Mouse (Mus musculus): Measurements from ENCODE around the gene Mid1ip1. TPM values are rescaled to one million over a fixed set of nuclear protein-coding genes. Genes with fewer than 3 reads are reported as not detected.

Gene Mid1ip1
- total RNA-seq (2021): 10 to 100 TPM; 87.0 to 93.8 TPM

DNA sequence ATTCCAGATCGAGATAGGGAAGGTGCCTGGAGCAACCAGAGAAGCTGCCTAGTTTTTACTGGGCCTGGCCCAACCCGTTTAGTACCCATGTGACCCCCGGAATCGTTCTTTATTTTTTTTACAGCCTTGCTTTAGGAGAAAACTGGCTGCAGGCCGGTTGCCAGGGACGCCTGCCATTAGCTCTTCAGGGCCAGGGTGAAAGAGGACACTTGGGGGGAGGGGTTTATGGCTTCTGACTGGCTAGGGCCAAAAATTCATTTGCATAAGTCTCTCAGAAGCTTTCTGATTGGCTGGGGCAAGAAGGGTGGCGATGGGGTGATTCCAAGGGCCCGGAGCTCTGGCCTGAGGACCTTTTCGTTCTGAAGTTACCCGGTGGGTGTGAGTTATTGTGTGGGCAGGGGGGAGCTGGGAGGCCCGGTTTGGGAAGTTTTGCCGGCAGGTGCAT is at the start of gene Mid1ip1:
TSS of gene Mid1ip1 (plus strand) at position 318 of the 445 bp plus-strand sequence.
- DNase-seq (ENCODE audit: extremely low spot score in 1 of 2, low spot score in 1 of 2): peak; percentile 9 to 29

DNA sequence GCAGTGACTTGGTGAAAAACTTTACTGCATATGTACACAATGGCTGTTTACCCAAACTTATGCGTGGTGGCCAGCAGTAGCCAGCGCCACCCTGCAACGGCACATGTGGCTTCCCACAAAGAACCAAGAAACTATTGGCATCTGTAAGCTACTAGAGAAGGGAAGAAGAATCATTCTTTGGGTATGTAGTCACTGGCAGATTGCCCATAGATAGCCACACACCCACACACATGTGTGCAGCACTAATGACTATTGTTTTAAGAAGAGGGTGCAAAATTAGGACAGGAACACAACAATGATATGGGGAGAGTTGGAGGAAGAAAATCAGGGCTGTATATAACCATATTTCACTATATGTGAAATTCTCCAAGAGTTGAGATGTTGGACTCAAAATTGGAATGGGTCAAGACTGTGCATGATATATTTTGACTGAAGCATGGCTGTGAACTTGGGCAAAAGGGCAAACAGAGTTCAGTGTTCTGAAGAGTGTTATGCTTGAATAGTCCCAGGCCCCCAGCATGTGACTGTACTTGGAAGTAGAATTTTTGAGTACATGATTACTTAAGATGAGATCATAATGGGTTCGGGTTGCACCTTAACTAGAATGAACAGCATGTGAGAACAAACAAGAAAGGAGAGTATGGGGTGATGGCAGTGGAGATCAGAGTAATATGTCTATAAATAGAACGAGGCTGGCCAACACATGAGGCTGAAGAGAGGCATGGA is 20.2 kb upstream of the Mid1ip1 start:
- DNase-seq (ENCODE audit: extremely low spot score in 1 of 2, low spot score in 1 of 2): no peak

DNA sequence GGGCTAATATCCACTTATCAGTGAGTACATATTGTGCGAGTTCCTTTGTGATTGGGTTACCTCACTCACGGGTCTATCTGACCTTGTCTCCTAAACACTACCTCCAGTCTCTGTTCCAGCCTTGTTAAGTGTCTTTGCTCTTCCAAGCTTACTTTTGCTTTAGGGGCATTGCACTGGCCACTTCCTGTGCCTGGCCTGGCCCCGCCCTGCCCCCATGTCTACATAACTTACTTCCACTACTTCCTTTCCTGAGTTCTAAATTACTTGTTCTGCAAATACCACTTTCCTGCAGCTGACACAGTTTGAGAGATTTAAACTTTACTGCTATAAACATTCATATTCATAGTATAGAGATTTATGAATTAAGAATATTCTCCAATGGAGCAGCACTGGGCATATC is 8.1 kb upstream of the Mid1ip1 start:
- no peak for DNase-seq (ENCODE audit: extremely low spot score in 1 of 2, low spot score in 1 of 2)

DNA sequence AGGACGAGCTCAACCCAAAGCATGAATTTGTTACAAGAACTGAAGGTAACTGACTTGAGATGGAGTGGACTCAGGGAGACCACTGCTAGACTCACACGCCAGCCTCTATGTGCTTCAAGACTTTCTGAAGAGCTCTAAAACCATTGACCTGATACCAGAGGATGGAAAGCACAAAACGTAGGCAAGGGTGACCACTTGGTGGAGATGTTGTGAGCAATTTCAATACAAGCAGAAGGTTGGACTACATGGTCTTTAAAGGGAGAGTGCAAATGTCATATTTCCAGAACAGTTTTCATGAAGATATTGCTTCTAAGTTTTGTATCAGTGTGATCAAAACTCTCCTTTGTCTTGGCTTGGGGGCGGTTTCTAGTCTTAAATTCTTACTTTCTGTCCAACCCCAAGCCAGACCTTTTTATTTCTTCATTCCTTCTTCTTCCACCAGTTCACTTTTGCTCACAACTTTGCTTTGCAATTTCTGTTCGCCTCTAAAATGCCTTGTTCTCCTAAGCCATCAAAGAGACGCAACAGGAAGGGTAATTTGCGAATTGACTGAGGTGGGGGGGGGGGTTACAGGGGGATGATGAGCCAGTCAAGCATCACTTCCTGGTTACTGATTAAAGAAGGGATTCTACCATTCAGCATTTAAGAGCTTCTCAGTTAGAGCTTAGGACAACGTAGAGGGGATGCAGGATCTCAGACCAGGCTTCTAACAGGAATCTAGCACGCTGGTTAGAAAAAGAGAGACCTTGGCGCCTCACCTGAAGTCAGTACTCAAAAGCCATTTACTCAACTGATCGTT is 775 bp upstream of the Mid1ip1 start:
- DNase-seq (ENCODE audit: extremely low spot score in 1 of 2, low spot score in 1 of 2): no peak

DNA sequence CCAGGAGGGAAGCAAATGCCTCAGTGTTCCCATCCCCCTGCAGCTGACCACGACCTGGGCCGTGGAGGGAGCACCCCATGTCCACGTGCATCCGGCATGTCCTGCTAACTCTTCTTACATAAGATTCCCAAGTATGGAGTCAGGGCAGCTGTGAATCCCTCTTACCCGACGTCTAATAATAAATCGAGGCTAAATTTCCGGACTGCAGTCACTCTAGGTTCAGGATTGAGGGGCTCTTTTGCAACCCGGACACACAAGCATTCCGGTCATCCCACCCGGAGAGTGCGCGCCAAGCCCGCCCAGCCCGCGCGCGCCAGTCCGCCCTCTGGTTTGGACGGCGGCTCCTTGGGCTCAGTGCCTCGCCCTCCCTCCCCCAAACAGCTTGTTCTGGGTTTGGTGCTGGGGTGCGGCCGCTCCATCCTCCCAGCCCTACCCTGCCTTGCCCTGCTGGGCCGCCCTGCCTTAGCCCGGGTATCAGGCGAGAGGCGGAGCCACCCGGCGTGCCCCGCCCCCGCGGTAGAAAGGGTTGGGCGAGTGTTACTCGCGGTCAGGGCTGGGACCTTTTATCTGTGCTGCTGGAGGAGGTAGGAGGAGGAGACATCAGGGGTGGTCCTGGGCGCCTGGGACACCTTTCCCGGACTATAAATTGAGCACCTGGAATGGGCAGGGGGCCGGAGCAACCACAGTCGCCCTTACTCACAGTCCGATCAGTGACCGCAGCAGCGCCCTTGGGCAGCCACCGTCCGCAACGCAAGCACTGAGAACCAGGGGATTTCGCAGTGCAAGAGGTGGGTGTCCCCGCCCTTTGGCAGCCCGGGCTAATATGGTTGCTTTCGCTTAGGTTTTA is 2.3 kb downstream of the Mid1ip1 start:
- peak; percentile 37 to 49 for DNase-seq (ENCODE audit: extremely low spot score in 1 of 2, low spot score in 1 of 2)

DNA sequence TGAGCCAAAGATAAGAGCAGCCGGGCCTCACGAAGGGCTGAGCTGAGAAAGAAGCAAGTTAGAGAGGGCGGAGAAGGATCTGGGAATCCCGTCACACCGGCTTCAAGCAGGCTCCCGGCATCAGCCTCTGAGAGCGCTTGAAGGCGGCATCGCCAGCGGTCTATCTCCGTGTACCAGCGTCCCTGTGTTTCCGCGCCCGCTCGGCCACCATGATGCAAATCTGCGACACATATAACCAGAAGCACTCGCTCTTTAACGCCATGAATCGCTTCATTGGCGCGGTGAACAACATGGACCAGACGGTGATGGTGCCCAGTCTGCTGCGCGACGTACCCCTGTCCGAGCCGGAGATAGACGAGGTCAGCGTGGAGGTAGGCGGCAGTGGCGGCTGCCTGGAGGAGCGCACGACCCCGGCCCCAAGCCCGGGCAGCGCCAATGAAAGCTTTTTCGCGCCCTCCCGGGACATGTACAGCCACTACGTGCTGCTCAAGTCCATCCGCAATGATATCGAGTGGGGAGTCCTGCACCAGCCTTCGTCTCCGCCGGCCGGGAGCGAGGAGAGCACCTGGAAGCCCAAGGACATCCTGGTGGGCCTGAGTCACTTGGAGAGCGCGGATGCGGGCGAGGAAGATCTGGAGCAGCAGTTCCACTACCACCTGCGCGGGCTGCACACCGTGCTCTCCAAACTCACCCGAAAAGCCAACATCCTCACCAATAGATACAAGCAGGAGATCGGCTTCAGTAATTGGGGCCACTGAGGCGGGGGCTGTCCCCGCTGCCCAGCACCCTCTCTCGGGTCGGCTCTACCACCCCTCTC is 3.4 kb downstream of the Mid1ip1 start:
- peak; percentile 25 to 29 for DNase-seq (ENCODE audit: extremely low spot score in 1 of 2, low spot score in 1 of 2)

DNA sequence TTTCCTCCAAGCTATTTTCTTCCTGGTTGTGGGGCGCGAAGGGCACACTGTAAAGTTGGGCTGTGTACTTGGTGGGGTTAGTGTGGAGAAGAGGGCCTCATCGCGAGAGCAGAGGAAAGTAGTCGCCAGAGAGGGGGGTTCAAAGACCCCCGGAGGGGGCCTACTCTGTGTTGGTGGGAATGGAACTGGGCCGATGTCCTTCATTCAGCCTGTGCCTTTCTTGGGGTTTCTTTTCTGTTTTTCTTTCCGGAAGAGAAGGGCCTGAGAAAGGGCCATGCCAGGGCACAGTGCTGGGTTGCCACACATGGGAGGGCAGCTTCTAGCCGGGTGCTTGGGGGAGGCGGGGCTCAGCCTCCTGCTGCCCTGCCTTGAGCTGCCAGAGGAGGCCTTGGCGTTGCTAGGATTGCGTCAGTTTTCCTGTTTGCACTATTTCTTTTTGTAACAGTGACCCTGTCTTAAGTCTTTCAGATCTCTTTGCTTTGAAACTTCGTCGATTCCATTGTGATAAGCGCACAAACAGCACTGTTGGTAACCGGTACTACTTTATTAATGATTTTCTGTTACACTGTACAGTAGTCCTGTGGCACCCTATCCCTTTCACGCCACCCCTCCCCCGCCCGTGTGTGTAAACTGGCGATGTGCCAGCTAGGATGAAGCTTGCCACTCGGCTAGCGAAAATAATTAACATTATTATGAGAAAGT is 4.2 kb downstream of the Mid1ip1 start:
- peak; percentile 7 to 18 for DNase-seq (ENCODE audit: extremely low spot score in 1 of 2, low spot score in 1 of 2)

DNA sequence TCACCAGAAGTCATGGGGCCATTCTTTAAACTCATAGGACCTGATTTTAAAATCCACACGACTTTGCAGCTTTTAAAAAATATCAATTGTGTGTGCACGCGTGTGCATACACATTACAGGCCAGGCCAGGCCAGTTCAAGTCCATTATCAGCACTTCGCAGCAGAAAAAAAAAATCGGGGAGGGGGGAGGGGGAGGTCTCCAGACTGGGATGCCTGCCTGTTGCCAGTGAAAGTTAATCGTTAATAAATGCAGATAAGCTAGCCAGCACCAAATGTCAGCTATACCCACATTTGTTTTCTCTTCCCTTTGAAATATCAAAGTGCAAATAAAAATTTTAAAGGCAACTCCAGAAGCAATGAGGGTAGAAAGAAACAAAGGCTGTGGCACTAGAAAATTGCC is 5.6 kb downstream of the Mid1ip1 start:
- DNase-seq (ENCODE audit: extremely low spot score in 1 of 2, low spot score in 1 of 2): no peak

DNA sequence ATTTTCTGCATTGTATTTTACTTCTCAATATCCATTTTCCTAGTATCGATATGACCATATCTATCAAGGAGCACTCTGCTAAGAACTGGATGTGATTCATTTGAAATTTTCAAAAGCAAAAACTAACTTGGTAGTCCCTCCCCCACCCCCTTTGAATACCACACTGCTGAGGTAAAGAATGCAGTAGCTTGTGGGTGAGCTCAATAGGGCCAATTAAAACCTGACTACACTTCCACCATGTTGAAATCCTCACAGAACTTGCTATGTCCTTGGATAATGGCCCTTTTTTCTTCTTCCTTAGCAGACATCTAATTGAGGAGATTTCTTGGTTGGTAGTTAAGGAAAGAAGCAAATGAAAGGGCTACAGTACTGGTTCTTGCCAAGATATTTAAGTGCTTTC is 9.8 kb downstream of the Mid1ip1 start:
- DNase-seq (ENCODE audit: extremely low spot score in 1 of 2, low spot score in 1 of 2): no peak

DNA sequence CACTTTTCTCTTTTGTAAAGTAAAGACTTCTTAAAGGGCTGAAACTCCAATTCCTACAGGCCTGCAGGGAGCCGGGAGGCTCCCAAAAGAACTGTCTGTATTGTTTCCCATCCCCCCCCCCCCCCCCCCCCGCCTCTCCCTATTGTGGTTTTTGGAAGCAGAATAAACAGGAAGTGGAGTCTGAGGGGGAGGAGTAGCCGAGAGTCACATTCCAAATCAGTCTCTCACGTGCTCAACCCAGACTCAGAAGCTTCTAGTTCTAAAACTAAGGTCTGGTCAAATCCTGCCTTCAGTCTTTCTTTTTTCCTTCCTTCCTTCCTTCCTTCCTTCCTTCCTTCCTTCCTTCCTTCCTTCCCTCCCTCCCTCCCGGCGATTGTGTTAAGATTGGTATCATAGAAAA is 14.7 kb downstream of the Mid1ip1 start:
- DNase-seq (ENCODE audit: extremely low spot score in 1 of 2, low spot score in 1 of 2): no peak

DNA sequence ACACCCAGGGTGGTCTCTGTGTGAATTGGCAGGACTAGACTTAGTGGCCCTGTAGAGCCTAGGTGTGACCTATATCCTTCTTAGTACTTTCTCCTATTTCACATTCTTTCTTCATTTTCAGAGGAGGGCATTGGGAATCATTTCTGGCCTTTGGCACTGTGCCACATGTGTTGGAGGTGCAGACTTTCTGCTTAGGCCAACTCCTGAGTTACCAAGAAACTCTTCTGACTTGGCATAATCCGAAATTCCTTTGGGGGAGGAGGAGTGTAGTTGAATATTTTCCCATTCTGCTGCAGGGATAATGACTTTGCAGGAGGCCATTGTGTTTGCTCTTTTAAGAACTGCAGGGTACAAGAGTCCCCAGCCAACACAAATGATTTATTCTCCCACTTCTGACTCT is 19.6 kb downstream of the Mid1ip1 start:
- no peak for DNase-seq (ENCODE audit: extremely low spot score in 1 of 2, low spot score in 1 of 2)

DNA sequence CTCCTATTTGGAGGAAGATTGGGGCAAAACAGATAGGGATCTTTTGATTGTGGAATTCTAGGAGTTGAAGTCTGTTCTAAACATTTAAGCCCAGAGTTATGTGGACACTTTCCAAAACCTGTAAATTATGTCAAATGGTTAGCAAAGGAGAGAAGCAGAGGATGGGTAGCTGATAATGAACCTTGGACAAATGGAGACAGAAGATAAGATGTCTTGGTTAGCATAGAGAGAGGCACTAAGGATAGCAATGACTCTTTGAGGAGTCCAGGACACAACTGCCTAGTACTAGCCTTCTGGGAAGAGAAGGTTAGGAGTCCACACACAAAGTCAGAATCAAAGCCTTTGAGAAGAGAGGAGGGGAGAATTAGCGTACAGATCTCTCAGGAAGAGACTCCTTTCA is 20.1 kb downstream of the Mid1ip1 start:
- no peak for DNase-seq (ENCODE audit: extremely low spot score in 1 of 2, low spot score in 1 of 2)

DNA sequence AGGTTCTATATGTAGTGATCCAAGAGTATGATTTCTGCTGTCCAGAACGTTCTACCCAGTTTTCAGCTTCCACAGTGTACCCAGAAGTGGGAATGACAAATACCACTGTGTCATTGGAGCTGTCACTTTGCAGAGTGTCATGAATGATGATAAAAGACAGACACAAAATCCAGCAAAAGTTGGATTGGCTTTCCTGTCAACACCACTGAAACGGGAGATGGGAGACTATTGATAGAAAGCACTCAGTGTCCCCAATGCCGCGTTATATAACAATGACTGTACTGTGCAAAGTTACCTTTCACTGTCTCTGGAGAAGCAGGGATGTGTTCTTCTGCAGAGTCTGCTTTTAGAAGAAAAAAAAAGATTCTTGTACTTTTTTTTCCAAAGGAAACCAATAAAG is 44.1 kb downstream of the Mid1ip1 start:
- DNase-seq (ENCODE audit: extremely low spot score in 1 of 2, low spot score in 1 of 2): no peak

DNA sequence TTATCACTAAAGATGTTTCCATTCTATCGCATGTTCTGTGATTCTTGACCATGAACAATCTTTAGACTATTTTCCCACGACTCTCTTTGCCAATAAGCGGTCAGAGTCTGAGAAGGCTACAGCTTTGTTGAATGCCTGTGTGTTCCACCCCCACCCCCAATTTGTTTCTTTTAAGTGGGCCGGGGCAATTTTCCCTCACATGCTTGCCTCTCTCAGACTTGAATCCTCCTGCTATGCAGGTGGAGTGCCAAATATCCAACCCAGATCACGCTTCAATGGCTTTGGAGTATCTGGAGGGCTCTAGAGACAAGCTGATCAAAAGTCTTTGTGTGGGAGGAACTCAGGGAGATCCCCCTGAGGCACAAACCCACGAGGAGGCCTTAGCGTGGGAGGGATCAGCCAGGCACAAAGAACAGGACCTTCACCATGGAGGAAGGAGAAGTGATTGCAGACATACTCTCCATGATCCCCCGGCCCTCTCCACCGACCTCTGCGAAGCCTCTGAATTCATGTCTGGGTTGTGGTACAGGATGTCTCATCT is 48.7 kb downstream of the Mid1ip1 start:
- DNase-seq (ENCODE audit: extremely low spot score in 1 of 2, low spot score in 1 of 2): no peak

Other genes starting within 250 kb of the Mid1ip1 start
- 1,000 to 10,000 TPM; 1,210 to 1,244 TPM for gene Tspan7, start 229.9 kb upstream of the Mid1ip1 start, total RNA-seq (2021)